12 mouse cellular contexts compared by ENCODE assay signal in the genomic region with DNA sequence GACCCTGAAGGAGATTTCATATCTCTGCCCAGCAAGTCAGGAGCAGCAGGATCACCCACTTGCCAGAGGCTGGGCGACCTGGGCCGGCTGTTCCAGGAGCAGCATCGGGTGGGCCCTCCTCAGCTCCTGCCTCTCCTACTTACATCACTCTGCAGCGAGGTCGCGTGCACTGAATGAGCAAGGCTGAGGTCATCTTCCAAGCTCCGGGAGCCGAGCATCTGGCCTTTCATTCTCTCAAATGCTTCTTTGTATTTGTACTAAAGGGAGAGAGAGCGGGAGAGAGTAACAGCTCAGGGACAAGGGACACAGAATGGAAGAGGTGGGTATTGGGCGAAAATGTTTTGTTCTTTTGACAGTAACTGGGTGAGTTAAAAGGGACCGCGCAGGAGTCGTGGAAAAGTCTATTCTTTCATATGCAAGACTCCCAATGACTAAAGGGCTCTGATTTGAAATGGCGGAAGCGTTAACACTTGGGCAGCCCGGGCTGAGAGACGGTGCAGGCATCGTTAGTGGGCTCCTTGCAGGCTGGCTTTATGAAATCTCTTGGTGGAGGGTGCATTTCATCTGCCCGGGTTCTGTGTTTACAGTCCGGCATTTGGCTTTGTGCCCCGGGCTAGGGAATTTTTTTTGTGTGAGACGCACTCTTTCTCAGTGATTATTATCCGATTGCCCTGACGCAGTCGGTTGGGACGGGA. TPM values are rescaled to one million over a fixed set of nuclear protein-coding genes. Genes with fewer than 3 reads are reported as not detected.
DNase-seq lines count a peak whose midpoint lies in the region; ATAC-seq and TF ChIP-seq lines count a peak whose summit lies in the region.
"Had no signal": no experiment of that assay in that cellular context is flagged by ENCODE, and none has a peak within 500 bp of the region (broad histone marks: within the 10 kb centered on the region; RNA-seq: fewer than 3 reads in every experiment).

No protein-coding gene starts in this region.

- H3K9ac ChIP-seq in hindbrain, postnatal 0 days (replicated peaks; ENCODE audit: low read length): 0 out of 2 replicates have a peak overlapping the region, but pooled peaks have one; percentile 22
- H3K9ac ChIP-seq in liver, postnatal 0 days (replicated peaks): no peak overlapping the region
- H3K9ac ChIP-seq: lung, embryonic 15.5 days had no signal

- no peaks in the 10 kb centered on the region for H3K27me3 ChIP-seq in hindbrain, postnatal 0 days (ENCODE audit: insufficient read depth, low read length)
- 0 out of 2 replicates have a peak, but pooled peaks cover 3% of the 10 kb centered on the region for H3K27me3 ChIP-seq in liver, postnatal 0 days (ENCODE audit: insufficient read depth, low read length)
- H3K27me3 ChIP-seq: lung, embryonic 15.5 days had no signal

- ATAC-seq in hindbrain, postnatal 0 days: peak; percentile 61; the same call in 1 of the 2 replicates
- ATAC-seq in liver, postnatal 0 days: no peak
- no peak for ATAC-seq in granulocyte monocyte progenitor cell, adult 5-6 weeks (replicated peaks; ENCODE audit: poor library complexity, severe bottlenecking)

- H3K4me1 ChIP-seq in hindbrain, postnatal 0 days (ENCODE audit: insufficient read depth, low read length): 0 out of 2 replicates have a peak, but pooled peaks cover 16% of the 10 kb centered on the region
- no peaks in the 10 kb centered on the region for H3K4me1 ChIP-seq in liver, postnatal 0 days (ENCODE audit: insufficient read depth)

- intact Hi-C loops in left cerebral cortex, postnatal 4 days (cut with DNase I): no loop called here
- intact Hi-C loops in left cerebral cortex, postnatal 10 days (cut with DNase I): no loop called here

- DNase-seq in left cerebral cortex, postnatal 4 days: peak; percentile 47
- DNase-seq in left cerebral cortex, postnatal 10 days (ENCODE audit: extremely low spot score in 1 of 2, low spot score in 2 of 2): no peak
- DNase-seq in embryo, embryonic 9.5 days (ENCODE audit: extremely low spot score): peak; percentile 36
- peak; percentile 51 for DNase-seq in hindbrain, postnatal 0 days (ENCODE audit: low spot score)
- peak; percentile 53 for DNase-seq in telencephalon, adult 2 months (ENCODE audit: low read depth, low spot score)
- DNase-seq in liver, postnatal 0 days: no peak
- DNase-seq in adipocyte (ENCODE audit: low spot score): no peak
- DNase-seq: kidney, postnatal 25 days had no signal

- H3K4me3 ChIP-seq in hindbrain, postnatal 0 days (ENCODE audit: low read length): no peak overlapping the region
- H3K4me3 ChIP-seq in liver, postnatal 0 days (ENCODE audit: low read depth, low read length): no peak overlapping the region
- H3K4me3 ChIP-seq: heart, embryonic 10.5 days; lung, embryonic 15.5 days had no signal

- no peak for TF ChIP-seq CTCF in hindbrain, postnatal 0 days (IDR thresholded peaks at IDR 0.05; ENCODE audit: low read depth)
- no peak for TF ChIP-seq CTCF in liver, postnatal 0 days (IDR thresholded peaks at IDR 0.05; ENCODE audit: low read depth)

- H3K4me2 ChIP-seq in hindbrain, postnatal 0 days (ENCODE audit: low read depth, low read length): peak overlapping the region; percentile 39; the same call in 1 of the 2 replicates
- no peak overlapping the region for H3K4me2 ChIP-seq in liver, postnatal 0 days (ENCODE audit: low read depth, low read length)
- H3K4me2 ChIP-seq: lung, embryonic 15.5 days had no signal

- WGBS in hindbrain, postnatal 0 days: 21% methylated on average over 26 of the region's 26 CpGs
- 78% methylated on average over 26 of the region's 26 CpGs for WGBS in liver, postnatal 0 days (ENCODE audit: insufficient replicate concordance)

- H3K27ac ChIP-seq in hindbrain, postnatal 0 days: peak overlapping the region; percentile 5; the same call in 1 of the 2 replicates
- no peak overlapping the region for H3K27ac ChIP-seq in liver, postnatal 0 days (ENCODE audit: low read depth)
- H3K27ac ChIP-seq: heart, embryonic 10.5 days; lung, embryonic 15.5 days had no signal

- no peaks in the 10 kb centered on the region for H3K36me3 ChIP-seq in hindbrain, postnatal 0 days (ENCODE audit: insufficient read depth, low read length)
- H3K36me3 ChIP-seq in liver, postnatal 0 days (replicated peaks; ENCODE audit: insufficient read depth, low read length): no peaks in the 10 kb centered on the region
- H3K36me3 ChIP-seq: heart, embryonic 10.5 days; lung, embryonic 15.5 days had no signal

- no peak for TF ChIP-seq EP300 in liver, postnatal 0 days (IDR thresholded peaks at IDR 0.05; ENCODE audit: low read depth)

- H3K9me3 ChIP-seq in hindbrain, postnatal 0 days (ENCODE audit: low read length): no peaks in the 10 kb centered on the region
- no peaks in the 10 kb centered on the region for H3K9me3 ChIP-seq in liver, postnatal 0 days (ENCODE audit: low read length)
- H3K9me3 ChIP-seq: heart, embryonic 10.5 days; lung, embryonic 15.5 days had no signal

RNA-seq across cellular contexts. Expression of a gene that starts 45.8 kb away (rescaled TPM):
- under 1 TPM; 0.44 to 0.54 TPM for total RNA-seq in left cerebral cortex, postnatal 4 days (2021)
- under 1 TPM; 0.57 to 0.62 TPM for total RNA-seq in left cerebral cortex, postnatal 10 days (2021)
- total RNA-seq in hindbrain, postnatal 0 days (2014; rRNA removed): 0.37 and 0.68 TPM in 2 replicates
- polyA plus RNA-seq in hindbrain, postnatal 0 days (2015; fragmentation: Nextera tagmentation; extraction: Ambion mirVana): 0.30 and 0.37 TPM in 2 replicates
- polyA plus RNA-seq in liver, postnatal 0 days (2015; fragmentation: Nextera tagmentation; extraction: Ambion mirVana): 0.16 and 0.47 TPM in 2 replicates
- total RNA-seq in granulocyte monocyte progenitor cell, adult 5-6 weeks (2014; fragmentation: Nextera tagmentation): 1.1 TPM in 1 of 2 replicates, not detected in the other
- total RNA-seq in granulocyte monocyte progenitor cell, adult 5-6 weeks (2017): 0.78 and 0.98 TPM in 2 replicates

RNA-seq across cellular contexts. Expression of a gene that starts 52.9 kb away (rescaled TPM):
- 10 to 100 TPM; 14.0 to 15.4 TPM for total RNA-seq in left cerebral cortex, postnatal 4 days (2021)
- 10 to 100 TPM; 12.5 to 13.0 TPM for total RNA-seq in left cerebral cortex, postnatal 10 days (2021)
- total RNA-seq in hindbrain, postnatal 0 days (2014; rRNA removed): 17.6 and 22.4 TPM in 2 replicates
- polyA plus RNA-seq in hindbrain, postnatal 0 days (2015; fragmentation: Nextera tagmentation; extraction: Ambion mirVana): 28.1 and 28.5 TPM in 2 replicates
- 9.8 and 10.1 TPM in 2 replicates for polyA plus RNA-seq in liver, postnatal 0 days (2015; fragmentation: Nextera tagmentation; extraction: Ambion mirVana)
- 72.3 and 86.7 TPM in 2 replicates for total RNA-seq in granulocyte monocyte progenitor cell, adult 5-6 weeks (2014; fragmentation: Nextera tagmentation)
- 42.4 and 43.4 TPM in 2 replicates for total RNA-seq in granulocyte monocyte progenitor cell, adult 5-6 weeks (2017)

RNA-seq across cellular contexts. Expression of a gene that starts 57.1 kb away (rescaled TPM):
- total RNA-seq in left cerebral cortex, postnatal 4 days (2021): not detected
- not detected for total RNA-seq in left cerebral cortex, postnatal 10 days (2021)
- not detected in 2 replicates for total RNA-seq in hindbrain, postnatal 0 days (2014; rRNA removed)
- polyA plus RNA-seq in hindbrain, postnatal 0 days (2015; fragmentation: Nextera tagmentation; extraction: Ambion mirVana): not detected in 2 replicates
- 48.4 and 49.3 TPM in 2 replicates for polyA plus RNA-seq in liver, postnatal 0 days (2015; fragmentation: Nextera tagmentation; extraction: Ambion mirVana)
- total RNA-seq in granulocyte monocyte progenitor cell, adult 5-6 weeks (2014; fragmentation: Nextera tagmentation): not detected in 2 replicates
- not detected in 2 replicates for total RNA-seq in granulocyte monocyte progenitor cell, adult 5-6 weeks (2017)
- total RNA-seq: common myeloid progenitor, adult 5-6 weeks had no signal

Comparison
In these comparisons a context has a peak if more than half of its experiments do, and no peak if none do; other contexts are left out.
1. DNase-seq: peak in left cerebral cortex, postnatal 4 days (single experiment), embryo, embryonic 9.5 days (single experiment), hindbrain, postnatal 0 days (single experiment) and telencephalon, adult 2 months (single experiment); none in left cerebral cortex, postnatal 10 days (0 of 2), liver, postnatal 0 days (single experiment) and adipocyte (single experiment).